Mouse (Mus musculus): ENCODE data around the gene Cuedc1. TPM values are rescaled to one million over a fixed set of nuclear protein-coding genes. Genes with fewer than 3 reads are reported as not detected.

The Cuedc1 gene
- polyA plus RNA-seq, 1 experiment from 2014 or later, result 18.2 TPM

- H3K4me2 ChIP-seq (ENCODE audit: low read depth), result peak overlapping the region; percentile 4; the same call in 1 of the 2 replicates
- H3K4me1 ChIP-seq (ENCODE audit: control insufficient read depth, insufficient read depth, low read length), result peaks cover 31% of the 10 kb centered on the region
- peaks cover 5% of the 10 kb centered on the region; the same call in 1 of the 2 replicates for H3K27me3 ChIP-seq (ENCODE audit: control insufficient read depth, insufficient read depth, low read length)
- no peak overlapping the region for H3K4me3 ChIP-seq (ENCODE audit: low read depth, low read length)
- no peak for ATAC-seq (ENCODE audit: insufficient read depth, low FRiP score, low TSS enrichment)
- peak; percentile 68 for DNase-seq (ENCODE audit: low spot score)
- H3K9ac ChIP-seq (ENCODE audit: low read length), result peak overlapping the region; percentile 26
- peak overlapping the region; percentile 79 for H3K27ac ChIP-seq (ENCODE audit: low read depth, low read length)
- H3K9me3 ChIP-seq (ENCODE audit: control insufficient read depth, low read length), result no peaks in the 10 kb centered on the region
- H3K36me3 ChIP-seq (ENCODE audit: control insufficient read depth, insufficient read depth, low read length), result no peaks in the 10 kb centered on the region
- WGBS, result 20% methylated on average over 10 of the region's 10 CpGs
Observed at GRCm38 (mm10) chr11:88172601-88173325, 74.9 kb downstream of the Cuedc1 start.

GRCm38 (mm10) chr11:88173386-88174025 is 75.6 kb downstream of the Cuedc1 start:
- H3K27ac ChIP-seq (ENCODE audit: low read depth, low read length), result peak overlapping the region; percentile 79
- 11% methylated on average over 9 of the region's 9 CpGs for WGBS
- H3K9me3 ChIP-seq (ENCODE audit: control insufficient read depth, low read length), result no peaks in the 10 kb centered on the region
- H3K4me2 ChIP-seq (ENCODE audit: low read depth), result no peak overlapping the region
- H3K36me3 ChIP-seq (ENCODE audit: control insufficient read depth, insufficient read depth, low read length), result no peaks in the 10 kb centered on the region
- no peak overlapping the region for H3K4me3 ChIP-seq (ENCODE audit: low read depth, low read length)
- no peak overlapping the region for H3K9ac ChIP-seq (ENCODE audit: low read length)
- peaks cover 30% of the 10 kb centered on the region for H3K4me1 ChIP-seq (ENCODE audit: control insufficient read depth, insufficient read depth, low read length)
- no peak for DNase-seq (ENCODE audit: low spot score)
- H3K27me3 ChIP-seq (ENCODE audit: control insufficient read depth, insufficient read depth, low read length), result peaks cover 5% of the 10 kb centered on the region; the same call in 1 of the 2 replicates
- ATAC-seq (ENCODE audit: insufficient read depth, low FRiP score, low TSS enrichment), result no peak

GRCm38 (mm10) chr11:88180467-88180958 is 82.7 kb downstream of the Cuedc1 start:
- Histone ChIP-seq H3K9ac (ENCODE audit: low read length) (0 out of 2 replicates have a peak overlapping the region, but pooled peaks have one; percentile 2), H3K27ac (ENCODE audit: low read depth, low read length) (peak overlapping the region; percentile 83), H3K4me3 (ENCODE audit: low read depth, low read length) (no peak overlapping the region), H3K36me3 (ENCODE audit: control insufficient read depth, insufficient read depth, low read length) (no peaks in the 10 kb centered on the region), H3K4me2 (ENCODE audit: low read depth) (peak overlapping the region; percentile 15), H3K27me3 (ENCODE audit: control insufficient read depth, insufficient read depth, low read length) (no peaks in the 10 kb centered on the region), H3K9me3 (ENCODE audit: control insufficient read depth, low read length) (no peaks in the 10 kb centered on the region), H3K4me1 (ENCODE audit: control insufficient read depth, insufficient read depth, low read length) (peaks cover 19% of the 10 kb centered on the region)
- WGBS, result 4% methylated on average over 6 of the region's 6 CpGs
- DNase-seq (ENCODE audit: low spot score) (peak; percentile 63), ATAC-seq (ENCODE audit: insufficient read depth, low FRiP score, low TSS enrichment) (peak; percentile 31; the same call in 1 of the 2 replicates)

- DNase-seq (ENCODE audit: low spot score) (peak; percentile 73), ATAC-seq (ENCODE audit: insufficient read depth, low FRiP score, low TSS enrichment) (0 out of 2 replicates have a peak, but pooled peaks have one; percentile 20)
- Histone ChIP-seq H3K4me3 (ENCODE audit: low read depth, low read length) (no peak overlapping the region), H3K36me3 (ENCODE audit: control insufficient read depth, insufficient read depth, low read length) (no peaks in the 10 kb centered on the region), H3K9ac (ENCODE audit: low read length) (peak overlapping the region; percentile 31), H3K27me3 (ENCODE audit: control insufficient read depth, insufficient read depth, low read length) (no peaks in the 10 kb centered on the region), H3K4me1 (ENCODE audit: control insufficient read depth, insufficient read depth, low read length) (peaks cover 19% of the 10 kb centered on the region), H3K4me2 (ENCODE audit: low read depth) (peak overlapping the region; percentile 15; the same call in 1 of the 2 replicates), H3K27ac (ENCODE audit: low read depth, low read length) (peak overlapping the region; percentile 83), H3K9me3 (ENCODE audit: control insufficient read depth, low read length) (no peaks in the 10 kb centered on the region)
- 18% methylated on average over 16 of the region's 16 CpGs for WGBS
Observed at GRCm38 (mm10) chr11:88180959-88181619, 83.2 kb downstream of the Cuedc1 start.

- Histone ChIP-seq H3K9me3 (ENCODE audit: control insufficient read depth, low read length) (no peaks in the 10 kb centered on the region), H3K27me3 (ENCODE audit: control insufficient read depth, insufficient read depth, low read length) (no peaks in the 10 kb centered on the region), H3K4me1 (ENCODE audit: control insufficient read depth, insufficient read depth, low read length) (peaks cover 35% of the 10 kb centered on the region), H3K4me3 (ENCODE audit: low read depth, low read length) (no peak overlapping the region), H3K27ac (ENCODE audit: low read depth, low read length) (no peak overlapping the region), H3K9ac (ENCODE audit: low read length) (no peak overlapping the region), H3K4me2 (ENCODE audit: low read depth) (no peak overlapping the region), H3K36me3 (ENCODE audit: control insufficient read depth, insufficient read depth, low read length) (no peaks in the 10 kb centered on the region)
- no peak for DNase-seq (ENCODE audit: low spot score)
- 94% methylated on average over 17 of the region's 17 CpGs for WGBS
- ATAC-seq (ENCODE audit: insufficient read depth, low FRiP score, low TSS enrichment), result no peak
Observed at GRCm38 (mm10) chr11:88184632-88185180, 86.8 kb downstream of the Cuedc1 start.

GRCm38 (mm10) chr11:88186078-88186946 is 88.5 kb downstream of the Cuedc1 start:
- no peak overlapping the region for H3K4me3 ChIP-seq (ENCODE audit: low read depth, low read length)
- DNase-seq (ENCODE audit: low spot score) (no peak), ATAC-seq (ENCODE audit: insufficient read depth, low FRiP score, low TSS enrichment) (no peak)
- H3K9ac ChIP-seq (ENCODE audit: low read length), result no peak overlapping the region
- 80% methylated on average over 14 of the region's 14 CpGs for WGBS
- no peaks in the 10 kb centered on the region for H3K36me3 ChIP-seq (ENCODE audit: control insufficient read depth, insufficient read depth, low read length)
- no peak overlapping the region for H3K4me2 ChIP-seq (ENCODE audit: low read depth)
- no peaks in the 10 kb centered on the region for H3K9me3 ChIP-seq (ENCODE audit: control insufficient read depth, low read length)
- H3K27ac ChIP-seq (ENCODE audit: low read depth, low read length), result 0 out of 2 replicates have a peak overlapping the region, but pooled peaks have one; percentile 42
- H3K27me3 ChIP-seq (ENCODE audit: control insufficient read depth, insufficient read depth, low read length), result peaks cover 4% of the 10 kb centered on the region; the same call in 1 of the 2 replicates
- H3K4me1 ChIP-seq (ENCODE audit: control insufficient read depth, insufficient read depth, low read length), result peaks cover 18% of the 10 kb centered on the region

GRCm38 (mm10) chr11:88186947-88187243 is 89.0 kb downstream of the Cuedc1 start:
- ATAC-seq (ENCODE audit: insufficient read depth, low FRiP score, low TSS enrichment) (no peak), DNase-seq (ENCODE audit: low spot score) (no peak)
- peak overlapping the region; percentile 19; the same call in 1 of the 2 replicates for H3K9ac ChIP-seq (ENCODE audit: low read length)
- H3K4me3 ChIP-seq (ENCODE audit: low read depth, low read length), result no peak overlapping the region
- H3K27ac ChIP-seq (ENCODE audit: low read depth, low read length), result peak overlapping the region; percentile 42; the same call in 1 of the 2 replicates
- no peaks in the 10 kb centered on the region for H3K9me3 ChIP-seq (ENCODE audit: control insufficient read depth, low read length)
- peaks cover 6% of the 10 kb centered on the region; the same call in 1 of the 2 replicates for H3K27me3 ChIP-seq (ENCODE audit: control insufficient read depth, insufficient read depth, low read length)
- WGBS, result 48% methylated on average over 2 of the region's 2 CpGs
- H3K36me3 ChIP-seq (ENCODE audit: control insufficient read depth, insufficient read depth, low read length), result no peaks in the 10 kb centered on the region
- no peak overlapping the region for H3K4me2 ChIP-seq (ENCODE audit: low read depth)
- peaks cover 15% of the 10 kb centered on the region for H3K4me1 ChIP-seq (ENCODE audit: control insufficient read depth, insufficient read depth, low read length)
